Mouse (Mus musculus): ENCODE results near the gene Tuba3a. TPM values are rescaled to one million over a fixed set of nuclear protein-coding genes. Genes with fewer than 3 reads are reported as not detected.
"Not testable (repeated sequence)": the region's sequence is repeated elsewhere in the genome, so short reads cannot be mapped to it uniquely, and the experiment has no call there.

Tuba3a gene
- polyA plus RNA-seq, 1 experiment from 2014 or later: not detected

GRCm38 (mm10) chr6:125304408-125304807 lies 18.6 kb upstream of the Tuba3a start:
- H3K9ac ChIP-seq; H3K4me2 ChIP-seq; H3K4me1 ChIP-seq (replicated peaks); ATAC-seq (ENCODE audit: low read depth); DNase-seq; H3K4me3 ChIP-seq (replicated peaks); H3K27ac ChIP-seq; H3K27me3 ChIP-seq; H3K9me3 ChIP-seq (replicated peaks): not testable (repeated sequence)
- WGBS (ENCODE audit: insufficient replicate concordance): 68% methylated on average over 7 of the region's 7 CpGs
- peaks cover 13% of the 10 kb centered on the region for H3K36me3 ChIP-seq

DNA sequence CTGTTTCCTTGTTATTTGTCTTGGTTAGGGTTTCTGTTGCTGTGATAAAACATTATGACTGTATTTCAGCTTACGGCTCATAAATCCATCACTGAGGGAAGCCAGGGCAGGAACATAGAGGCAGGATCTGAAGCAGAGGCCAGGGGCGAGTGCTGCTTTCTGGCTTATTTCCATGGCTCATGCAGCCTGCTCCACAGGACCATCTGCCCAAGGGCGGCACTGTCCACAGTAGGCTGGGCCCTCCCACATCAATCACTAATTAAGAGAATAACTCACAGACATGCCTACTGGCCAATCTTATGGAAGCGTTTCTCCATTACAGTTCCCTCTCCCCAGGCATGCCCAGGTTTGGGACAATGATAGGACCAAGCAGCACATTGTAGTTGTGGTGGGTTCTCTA lies 17.4 kb upstream of the Tuba3a start:
- H3K27ac ChIP-seq: no peak overlapping the region
- no peak for ATAC-seq (ENCODE audit: low read depth)
- DNase-seq: no peak
- no peaks in the 10 kb centered on the region for H3K4me1 ChIP-seq (replicated peaks)
- no peak overlapping the region for H3K4me3 ChIP-seq (replicated peaks)
- no peak overlapping the region for H3K9ac ChIP-seq
- H3K36me3 ChIP-seq: peaks cover 13% of the 10 kb centered on the region
- no peak overlapping the region for H3K4me2 ChIP-seq
- no peaks in the 10 kb centered on the region for H3K27me3 ChIP-seq
- H3K9me3 ChIP-seq (replicated peaks): no peaks in the 10 kb centered on the region
- 72% methylated on average over 4 of the region's 4 CpGs for WGBS (ENCODE audit: insufficient replicate concordance)

DNA sequence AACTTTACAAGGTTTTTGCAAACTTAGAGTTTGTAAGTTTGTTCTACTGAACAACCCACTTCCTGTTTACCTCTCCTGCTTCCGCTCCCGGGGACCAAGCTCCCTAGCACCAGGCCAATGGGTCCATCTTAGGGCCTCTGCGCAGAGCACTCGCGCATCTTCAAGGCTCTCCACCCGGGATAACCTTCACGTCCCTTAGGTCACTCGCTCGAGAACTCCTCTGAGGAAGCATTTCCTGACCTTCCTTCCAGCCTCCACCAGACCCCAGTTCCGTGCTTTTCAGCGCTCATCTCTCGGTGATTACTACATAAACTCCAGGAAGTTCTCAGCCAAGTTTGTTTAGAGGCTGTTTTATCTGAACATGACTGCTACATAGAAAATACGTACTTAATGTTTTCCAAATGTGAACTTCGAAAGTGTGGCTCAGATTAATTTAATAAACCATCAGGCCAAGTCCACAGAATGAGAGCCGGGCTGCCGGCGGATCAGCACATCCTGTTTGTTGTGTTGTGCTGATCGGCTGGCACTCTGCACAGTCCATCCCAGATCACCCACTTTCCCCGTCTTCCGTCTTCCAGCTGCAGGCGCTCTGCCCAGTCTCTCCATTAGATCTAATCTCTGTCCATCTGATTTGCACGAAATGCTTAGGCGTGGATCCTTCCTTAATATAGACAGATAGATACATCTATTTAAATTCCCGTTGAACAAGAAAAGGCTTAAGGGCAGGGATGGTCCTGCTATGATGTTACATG lies 16.6 kb upstream of the Tuba3a start:
- 71% methylated on average over 24 of the region's 24 CpGs for WGBS (ENCODE audit: insufficient replicate concordance)
- Histone ChIP-seq H3K27me3 (no peaks in the 10 kb centered on the region), H3K36me3 (peaks cover 13% of the 10 kb centered on the region), H3K27ac (no peak overlapping the region), H3K9ac (no peak overlapping the region), H3K4me1 (replicated peaks) (no peaks in the 10 kb centered on the region), H3K9me3 (replicated peaks) (no peaks in the 10 kb centered on the region), H3K4me3 (replicated peaks) (no peak overlapping the region), H3K4me2 (no peak overlapping the region)
- ATAC-seq (ENCODE audit: low read depth) (no peak), DNase-seq (no peak)

- Histone ChIP-seq H3K4me3 (replicated peaks) (no peak overlapping the region), H3K4me1 (replicated peaks) (no peaks in the 10 kb centered on the region), H3K27me3 (no peaks in the 10 kb centered on the region), H3K9me3 (replicated peaks) (no peaks in the 10 kb centered on the region), H3K4me2 (no peak overlapping the region), H3K36me3 (no peaks in the 10 kb centered on the region), H3K9ac (no peak overlapping the region), H3K27ac (no peak overlapping the region)
- DNase-seq (no peak), ATAC-seq (ENCODE audit: low read depth) (no peak)
- 79% methylated on average over 1 of the region's 1 CpGs for WGBS (ENCODE audit: insufficient replicate concordance)
These were observed 15.1 kb upstream of the Tuba3a start for GRCm38 (mm10) chr6:125300982-125301381.

DNA sequence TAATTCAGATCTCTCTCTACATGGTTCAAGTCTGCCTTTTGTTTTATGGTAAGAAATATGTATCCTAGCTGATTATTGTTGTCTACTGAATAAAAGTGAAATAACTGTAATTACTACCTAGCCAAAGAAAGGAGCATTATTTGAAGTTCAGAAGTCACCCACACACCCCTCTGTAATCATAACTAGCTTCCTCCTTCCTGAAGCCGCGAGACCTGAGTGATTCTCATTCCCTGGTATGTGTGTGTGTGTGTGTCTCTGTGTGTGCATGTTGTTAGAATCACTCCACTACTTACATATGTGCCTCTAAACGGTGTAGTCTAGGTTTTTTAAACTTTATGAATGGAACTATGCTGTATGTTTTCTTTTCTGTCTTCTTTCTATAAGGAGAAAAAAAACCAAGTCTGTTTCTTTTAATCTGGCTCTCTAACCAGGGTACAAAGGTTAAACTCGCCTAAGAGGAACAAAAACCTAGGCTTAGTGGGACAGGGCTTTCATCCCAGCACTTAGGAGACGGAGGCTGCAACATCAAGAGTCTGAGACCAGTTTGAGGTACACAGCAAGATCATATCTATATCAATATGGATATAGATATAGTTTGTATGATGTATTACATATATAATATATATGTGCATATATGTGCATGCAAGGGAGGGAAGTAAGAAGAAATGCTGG lies 11.4 kb upstream of the Tuba3a start:
- Histone ChIP-seq H3K9ac (no peak overlapping the region), H3K4me1 (replicated peaks) (no peaks in the 10 kb centered on the region), H3K27ac (no peak overlapping the region), H3K9me3 (replicated peaks) (no peaks in the 10 kb centered on the region), H3K4me3 (replicated peaks) (no peak overlapping the region), H3K36me3 (no peaks in the 10 kb centered on the region), H3K27me3 (no peaks in the 10 kb centered on the region), H3K4me2 (no peak overlapping the region)
- 51% methylated on average over 5 of the region's 5 CpGs for WGBS (ENCODE audit: insufficient replicate concordance)
- DNase-seq: no peak
- no peak for ATAC-seq (ENCODE audit: low read depth)

DNA sequence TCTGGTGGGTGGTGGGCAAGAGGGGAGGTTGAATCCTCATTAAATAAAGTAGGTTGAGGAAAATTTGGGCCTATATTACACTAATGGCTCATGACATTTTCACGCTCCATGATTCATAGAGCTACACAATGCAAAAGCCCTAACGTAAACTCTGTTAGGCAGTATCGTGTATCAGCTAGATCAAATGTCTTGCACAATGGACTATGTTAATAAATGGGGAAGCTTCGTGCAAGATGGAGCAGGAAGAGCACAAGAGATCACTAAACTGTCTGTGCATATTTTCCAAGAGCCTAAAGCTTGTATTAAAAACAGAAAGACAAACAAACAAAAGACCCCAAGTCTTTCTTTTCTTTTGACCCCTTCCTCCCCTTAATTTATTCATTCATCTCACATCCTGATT lies 8.2 kb upstream of the Tuba3a start:
- Histone ChIP-seq H3K27me3 (no peaks in the 10 kb centered on the region), H3K9ac (no peak overlapping the region), H3K27ac (no peak overlapping the region), H3K4me3 (replicated peaks) (no peak overlapping the region), H3K4me1 (replicated peaks) (no peaks in the 10 kb centered on the region), H3K4me2 (no peak overlapping the region), H3K36me3 (no peaks in the 10 kb centered on the region), H3K9me3 (replicated peaks) (no peaks in the 10 kb centered on the region)
- no peak for ATAC-seq (ENCODE audit: low read depth)
- DNase-seq: no peak
- 72% methylated on average over 4 of the region's 4 CpGs for WGBS (ENCODE audit: insufficient replicate concordance)

DNA sequence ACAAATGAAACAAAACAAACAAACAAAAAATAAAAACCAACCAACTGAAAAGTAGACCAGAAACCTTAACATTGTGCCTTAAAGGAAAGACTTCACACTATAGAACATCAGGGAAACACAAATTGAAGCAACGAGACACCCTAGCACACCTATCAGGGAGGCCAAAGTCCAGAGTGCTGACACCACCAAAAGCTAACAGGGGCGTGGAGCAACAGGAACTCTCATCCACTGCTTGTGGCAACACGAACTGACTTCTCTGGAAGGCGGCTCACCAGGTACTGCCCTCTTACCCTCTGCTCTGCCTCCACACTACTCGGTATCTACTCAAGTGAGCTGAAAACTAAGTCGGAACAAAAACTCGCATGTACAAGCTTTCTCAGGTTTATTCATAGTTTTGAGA lies 6.4 kb upstream of the Tuba3a start:
- Histone ChIP-seq H3K9ac (no peak overlapping the region), H3K9me3 (replicated peaks) (no peaks in the 10 kb centered on the region), H3K27ac (no peak overlapping the region), H3K36me3 (no peaks in the 10 kb centered on the region), H3K4me1 (replicated peaks) (no peaks in the 10 kb centered on the region), H3K4me2 (no peak overlapping the region), H3K27me3 (no peaks in the 10 kb centered on the region), H3K4me3 (replicated peaks) (no peak overlapping the region)
- 56% methylated on average over 7 of the region's 7 CpGs for WGBS (ENCODE audit: insufficient replicate concordance)
- ATAC-seq (ENCODE audit: low read depth) (peak; percentile 41; the same call in 1 of the 2 replicates), DNase-seq (no peak)

DNA sequence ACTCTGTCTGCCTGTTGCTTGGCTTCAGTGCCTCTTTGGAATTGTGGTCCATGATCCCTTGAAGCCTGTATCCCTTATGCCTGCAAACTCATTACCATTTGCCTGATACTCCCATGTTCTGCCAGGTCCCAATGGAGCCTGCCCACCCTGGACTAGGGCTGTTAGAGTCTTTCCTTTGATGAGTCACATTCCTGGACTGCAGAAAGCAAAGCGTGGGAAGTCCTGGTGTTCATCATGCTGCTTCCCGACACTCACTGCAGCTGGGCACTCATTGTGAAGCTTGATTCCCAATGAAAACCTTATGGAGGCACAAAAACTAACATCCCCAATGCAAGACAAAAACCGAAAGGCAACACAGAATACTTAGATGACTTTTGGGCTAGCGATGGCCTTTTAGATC lies 5.5 kb upstream of the Tuba3a start:
- no peaks in the 10 kb centered on the region for H3K27me3 ChIP-seq
- no peaks in the 10 kb centered on the region for H3K9me3 ChIP-seq (replicated peaks)
- DNase-seq: no peak
- H3K9ac ChIP-seq: no peak overlapping the region
- H3K36me3 ChIP-seq: no peaks in the 10 kb centered on the region
- no peak overlapping the region for H3K4me3 ChIP-seq (replicated peaks)
- no peak overlapping the region for H3K27ac ChIP-seq
- no peak overlapping the region for H3K4me2 ChIP-seq
- WGBS (ENCODE audit: insufficient replicate concordance): 66% methylated on average over 4 of the region's 4 CpGs
- ATAC-seq (ENCODE audit: low read depth): no peak
- no peaks in the 10 kb centered on the region for H3K4me1 ChIP-seq (replicated peaks)

DNA sequence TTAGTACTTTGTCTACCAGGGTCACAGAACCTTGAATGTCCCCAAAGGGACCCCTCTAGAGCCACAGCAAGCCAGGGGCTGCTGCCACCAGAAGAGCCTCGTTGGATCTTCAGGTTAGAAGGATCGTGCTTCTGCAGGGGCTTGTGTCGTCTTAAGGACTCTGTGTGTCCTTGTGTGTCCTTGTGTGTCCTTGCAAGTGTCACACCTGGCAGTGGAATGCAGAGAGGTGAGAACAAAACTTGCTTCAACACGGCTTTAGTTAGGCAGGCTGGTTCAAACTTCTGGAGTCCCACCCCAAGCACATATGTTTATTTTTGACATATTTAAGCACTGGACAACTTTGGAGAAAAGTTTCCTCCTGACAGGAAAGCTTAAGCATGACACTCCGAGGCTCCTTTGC lies 2.9 kb upstream of the Tuba3a start:
- ATAC-seq (ENCODE audit: low read depth) (no peak), DNase-seq (no peak)
- H3K27ac ChIP-seq: no peak overlapping the region
- 59% methylated on average over 5 of the region's 5 CpGs for WGBS (ENCODE audit: insufficient replicate concordance)
- H3K4me1 ChIP-seq (replicated peaks): no peaks in the 10 kb centered on the region
- H3K4me2 ChIP-seq: no peak overlapping the region
- H3K9ac ChIP-seq: no peak overlapping the region
- no peaks in the 10 kb centered on the region for H3K9me3 ChIP-seq (replicated peaks)
- H3K36me3 ChIP-seq: no peaks in the 10 kb centered on the region
- H3K4me3 ChIP-seq (replicated peaks): no peak overlapping the region
- no peaks in the 10 kb centered on the region for H3K27me3 ChIP-seq

DNA sequence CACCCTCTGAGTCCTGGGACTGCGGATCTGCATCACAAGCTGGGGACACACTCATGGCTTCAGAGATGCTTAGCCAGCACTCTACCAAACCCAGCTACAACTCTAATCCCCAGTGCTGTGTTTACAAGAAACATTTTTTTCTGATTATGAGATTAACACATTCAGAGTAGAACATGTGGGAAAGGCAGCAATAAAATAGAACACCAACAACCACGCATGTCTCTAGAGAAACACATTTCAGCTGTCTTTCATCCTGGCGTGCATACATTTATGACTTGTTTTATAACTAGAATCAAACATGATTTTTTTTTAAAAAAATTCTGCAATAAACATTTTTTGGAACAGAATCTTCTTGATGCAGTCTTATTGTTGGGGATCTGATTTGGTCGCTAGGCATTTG lies 1.1 kb upstream of the Tuba3a start:
- no peaks in the 10 kb centered on the region for H3K36me3 ChIP-seq
- H3K4me2 ChIP-seq: no peak overlapping the region
- H3K4me1 ChIP-seq (replicated peaks): no peaks in the 10 kb centered on the region
- 77% methylated on average over 4 of the region's 4 CpGs for WGBS (ENCODE audit: insufficient replicate concordance)
- DNase-seq (no peak), ATAC-seq (ENCODE audit: low read depth) (no peak)
- H3K4me3 ChIP-seq (replicated peaks): no peak overlapping the region
- no peak overlapping the region for H3K9ac ChIP-seq
- H3K9me3 ChIP-seq (replicated peaks): no peaks in the 10 kb centered on the region
- no peak overlapping the region for H3K27ac ChIP-seq
- H3K27me3 ChIP-seq: no peaks in the 10 kb centered on the region

GRCm38 (mm10) chr6:125284751-125285150 lies 1.1 kb downstream of the Tuba3a start:
- no peaks in the 10 kb centered on the region for H3K9me3 ChIP-seq (replicated peaks)
- no peak for ATAC-seq (ENCODE audit: low read depth)
- H3K36me3 ChIP-seq: no peaks in the 10 kb centered on the region
- no peaks in the 10 kb centered on the region for H3K27me3 ChIP-seq
- H3K4me2 ChIP-seq: no peak overlapping the region
- no peaks in the 10 kb centered on the region for H3K4me1 ChIP-seq (replicated peaks)
- H3K9ac ChIP-seq: no peak overlapping the region
- DNase-seq: no peak
- WGBS (ENCODE audit: insufficient replicate concordance): 81% methylated on average over 7 of the region's 7 CpGs
- H3K27ac ChIP-seq: no peak overlapping the region
- no peak overlapping the region for H3K4me3 ChIP-seq (replicated peaks)

DNA sequence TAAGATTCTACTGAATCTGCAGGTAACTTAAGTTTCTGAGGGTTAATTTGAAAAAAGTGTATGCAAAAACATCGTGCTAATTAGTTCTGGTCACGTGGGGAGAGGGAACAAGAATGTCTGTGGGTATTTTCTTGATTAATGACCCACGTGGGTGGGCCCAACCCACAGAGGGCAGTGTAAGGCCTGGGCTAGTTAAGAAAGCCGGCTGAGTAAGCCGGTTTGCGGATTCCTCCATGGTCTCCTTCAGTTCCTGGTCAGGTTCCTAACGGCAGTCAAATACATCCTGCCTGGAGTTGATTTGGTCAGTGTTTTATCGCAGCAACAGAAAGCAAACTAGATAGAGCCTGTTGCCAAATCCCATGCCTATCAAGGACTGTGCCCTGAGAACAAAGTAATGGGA lies 1.6 kb downstream of the Tuba3a start:
- 58% methylated on average over 8 of the region's 8 CpGs for WGBS (ENCODE audit: insufficient replicate concordance)
- Histone ChIP-seq H3K27ac (no peak overlapping the region), H3K4me2 (no peak overlapping the region), H3K4me1 (replicated peaks) (no peaks in the 10 kb centered on the region), H3K4me3 (replicated peaks) (no peak overlapping the region), H3K9ac (no peak overlapping the region), H3K9me3 (replicated peaks) (no peaks in the 10 kb centered on the region), H3K27me3 (no peaks in the 10 kb centered on the region), H3K36me3 (no peaks in the 10 kb centered on the region)
- no peak for DNase-seq
- no peak for ATAC-seq (ENCODE audit: low read depth)
